Mouse (Mus musculus): ENCODE results near the gene Naa11. TPM values are rescaled to one million over a fixed set of nuclear protein-coding genes. Genes with fewer than 3 reads are reported as not detected.

Gene Naa11
- polyA plus RNA-seq, 2 experiments, result not detected

DNA sequence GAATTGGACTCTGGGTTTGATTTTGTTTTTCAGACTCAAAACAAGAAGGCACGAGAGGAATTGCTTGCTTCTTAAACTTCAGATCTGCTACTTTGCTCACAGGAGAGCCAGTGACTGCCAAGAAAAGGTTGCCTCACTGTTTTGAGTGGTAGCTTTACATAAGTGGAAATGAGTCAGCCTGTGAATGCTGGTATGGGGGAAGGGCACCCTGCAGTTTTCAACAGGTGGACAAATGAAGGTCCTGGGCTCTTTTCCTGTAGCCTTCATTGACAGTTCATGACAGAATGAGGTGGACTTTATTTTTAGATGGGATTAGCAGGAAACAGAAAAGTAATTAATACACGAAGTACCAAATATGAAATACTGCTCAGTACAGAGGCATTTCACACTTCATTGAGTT, 29.6 kb downstream of the Naa11 start:
- H3K4me3 ChIP-seq (replicated peaks; ENCODE audit: low read length), result no peak overlapping the region
- ATAC-seq (ENCODE audit: low FRiP score, low read depth), result no peak
- H3K27ac ChIP-seq (replicated peaks; ENCODE audit: low read depth, low read length), result no peak overlapping the region
- no peak overlapping the region for H3K9ac ChIP-seq (ENCODE audit: low read depth, low read length, severe bottlenecking)
- H3K4me2 ChIP-seq (replicated peaks; ENCODE audit: low read depth, low read length, severe bottlenecking), result no peak overlapping the region
- H3K4me1 ChIP-seq (ENCODE audit: control insufficient read depth, insufficient read depth, low read length), result no peaks in the 10 kb centered on the region
- WGBS, result 54% methylated on average over 2 of the region's 2 CpGs
- no peaks in the 10 kb centered on the region for H3K27me3 ChIP-seq (ENCODE audit: control insufficient read depth, insufficient read depth, low read length)
- DNase-seq (ENCODE audit: low spot score), result no peak
- no peaks in the 10 kb centered on the region for H3K9me3 ChIP-seq (ENCODE audit: control insufficient read depth, low read length)
- no peaks in the 10 kb centered on the region for H3K36me3 ChIP-seq (ENCODE audit: control insufficient read depth, insufficient read depth, low read length)
- no peak for TF ChIP-seq POLR2A (IDR thresholded peaks at IDR 0.05; ENCODE audit: borderline replicate concordance, extremely low read depth, insufficient read depth, insufficient read length)

DNA sequence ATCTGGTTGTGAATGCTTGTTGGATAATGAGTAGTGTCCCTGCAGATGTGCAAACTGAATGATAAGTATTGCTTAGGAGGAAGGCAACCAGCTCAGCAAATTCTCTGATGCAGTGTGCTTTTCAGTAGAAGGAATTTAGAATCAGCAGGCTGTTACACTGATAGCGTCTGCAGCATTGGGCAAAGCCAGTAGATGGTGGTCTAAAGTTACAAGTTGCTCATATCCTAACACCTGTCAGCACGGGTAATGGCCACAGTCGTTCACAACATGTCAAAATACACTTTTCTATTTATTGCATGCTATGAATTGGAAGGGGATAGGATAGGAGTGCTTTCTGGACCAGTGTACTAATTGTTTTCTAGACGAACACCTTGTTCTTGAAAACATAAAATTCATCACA, 33.1 kb downstream of the Naa11 start:
- no peaks in the 10 kb centered on the region for H3K9me3 ChIP-seq (ENCODE audit: control insufficient read depth, low read length)
- 52% methylated on average over 4 of the region's 4 CpGs for WGBS
- ATAC-seq (ENCODE audit: low FRiP score, low read depth), result no peak
- H3K27me3 ChIP-seq (ENCODE audit: control insufficient read depth, insufficient read depth, low read length), result no peaks in the 10 kb centered on the region
- DNase-seq (ENCODE audit: low spot score), result peak; percentile 21
- no peaks in the 10 kb centered on the region for H3K36me3 ChIP-seq (ENCODE audit: control insufficient read depth, insufficient read depth, low read length)
- no peak overlapping the region for H3K27ac ChIP-seq (replicated peaks; ENCODE audit: low read depth, low read length)
- no peak overlapping the region for H3K4me2 ChIP-seq (replicated peaks; ENCODE audit: low read depth, low read length, severe bottlenecking)
- no peak overlapping the region for H3K4me3 ChIP-seq (replicated peaks; ENCODE audit: low read length)
- no peak for TF ChIP-seq POLR2A (IDR thresholded peaks at IDR 0.05; ENCODE audit: borderline replicate concordance, extremely low read depth, insufficient read depth, insufficient read length)
- H3K4me1 ChIP-seq (ENCODE audit: control insufficient read depth, insufficient read depth, low read length), result no peaks in the 10 kb centered on the region
- H3K9ac ChIP-seq (ENCODE audit: low read depth, low read length, severe bottlenecking), result no peak overlapping the region

DNA sequence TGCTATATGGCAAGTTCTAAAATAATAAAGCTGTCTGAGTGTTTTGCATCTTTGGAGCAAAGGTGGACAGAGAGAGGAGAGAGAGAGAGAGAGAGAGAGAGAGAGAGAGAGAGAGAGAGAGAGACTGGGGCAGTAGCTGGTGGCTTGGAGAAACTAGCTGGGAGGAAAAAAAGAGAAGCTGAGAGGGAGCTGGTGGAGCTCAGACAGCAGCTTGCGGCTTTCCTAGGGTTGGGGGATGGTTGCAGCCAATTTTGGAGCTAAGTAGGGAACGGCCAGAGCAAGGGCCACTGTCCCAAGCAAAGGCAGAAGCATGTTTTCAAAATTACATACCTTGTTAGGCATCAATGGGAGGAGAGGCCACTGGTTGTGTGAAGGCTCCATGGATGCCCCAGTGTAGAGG, 36.0 kb downstream of the Naa11 start:
- no peaks in the 10 kb centered on the region for H3K27me3 ChIP-seq (ENCODE audit: control insufficient read depth, insufficient read depth, low read length)
- no peak for DNase-seq (ENCODE audit: low spot score)
- no peak for TF ChIP-seq POLR2A (IDR thresholded peaks at IDR 0.05; ENCODE audit: borderline replicate concordance, extremely low read depth, insufficient read depth, insufficient read length)
- H3K36me3 ChIP-seq (ENCODE audit: control insufficient read depth, insufficient read depth, low read length), result no peaks in the 10 kb centered on the region
- ATAC-seq (ENCODE audit: low FRiP score, low read depth), result no peak
- H3K4me1 ChIP-seq (ENCODE audit: control insufficient read depth, insufficient read depth, low read length), result no peaks in the 10 kb centered on the region
- 65% methylated on average over 2 of the region's 2 CpGs for WGBS
- no peak overlapping the region for H3K4me3 ChIP-seq (replicated peaks; ENCODE audit: low read length)
- H3K27ac ChIP-seq (replicated peaks; ENCODE audit: low read depth, low read length), result no peak overlapping the region
- no peak overlapping the region for H3K9ac ChIP-seq (ENCODE audit: low read depth, low read length, severe bottlenecking)
- no peaks in the 10 kb centered on the region for H3K9me3 ChIP-seq (ENCODE audit: control insufficient read depth, low read length)
- no peak overlapping the region for H3K4me2 ChIP-seq (replicated peaks; ENCODE audit: low read depth, low read length, severe bottlenecking)

DNA sequence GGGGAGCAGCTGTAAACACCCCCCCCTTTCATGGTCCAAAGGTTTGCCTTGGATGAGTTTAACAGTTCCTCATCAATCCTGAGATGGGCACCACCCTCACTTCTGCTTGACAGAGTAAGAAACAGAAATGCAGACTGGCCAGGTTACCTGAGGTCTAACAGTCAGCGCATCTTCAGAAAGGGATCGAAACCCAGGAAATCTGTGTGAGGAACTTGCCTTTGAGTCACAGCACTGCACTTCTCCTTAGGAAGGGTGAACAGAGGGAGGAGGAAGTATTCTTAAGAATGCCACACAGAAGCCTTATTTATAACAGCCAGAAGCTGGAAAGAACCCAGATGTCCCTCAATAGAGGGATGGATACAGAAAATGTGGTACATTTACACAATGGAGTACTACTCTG, 37.0 kb downstream of the Naa11 start:
- ATAC-seq (ENCODE audit: low FRiP score, low read depth) (no peak), DNase-seq (ENCODE audit: low spot score) (no peak)
- H3K9ac ChIP-seq (ENCODE audit: low read depth, low read length, severe bottlenecking), result no peak overlapping the region
- no peaks in the 10 kb centered on the region for H3K36me3 ChIP-seq (ENCODE audit: control insufficient read depth, insufficient read depth, low read length)
- H3K4me3 ChIP-seq (replicated peaks; ENCODE audit: low read length), result no peak overlapping the region
- no peak overlapping the region for H3K4me2 ChIP-seq (replicated peaks; ENCODE audit: low read depth, low read length, severe bottlenecking)
- no peak overlapping the region for H3K27ac ChIP-seq (replicated peaks; ENCODE audit: low read depth, low read length)
- no peaks in the 10 kb centered on the region for H3K9me3 ChIP-seq (ENCODE audit: control insufficient read depth, low read length)
- no peak for TF ChIP-seq POLR2A (IDR thresholded peaks at IDR 0.05; ENCODE audit: borderline replicate concordance, extremely low read depth, insufficient read depth, insufficient read length)
- 95% methylated on average over 2 of the region's 2 CpGs for WGBS
- H3K27me3 ChIP-seq (ENCODE audit: control insufficient read depth, insufficient read depth, low read length), result no peaks in the 10 kb centered on the region
- H3K4me1 ChIP-seq (ENCODE audit: control insufficient read depth, insufficient read depth, low read length), result no peaks in the 10 kb centered on the region

DNA sequence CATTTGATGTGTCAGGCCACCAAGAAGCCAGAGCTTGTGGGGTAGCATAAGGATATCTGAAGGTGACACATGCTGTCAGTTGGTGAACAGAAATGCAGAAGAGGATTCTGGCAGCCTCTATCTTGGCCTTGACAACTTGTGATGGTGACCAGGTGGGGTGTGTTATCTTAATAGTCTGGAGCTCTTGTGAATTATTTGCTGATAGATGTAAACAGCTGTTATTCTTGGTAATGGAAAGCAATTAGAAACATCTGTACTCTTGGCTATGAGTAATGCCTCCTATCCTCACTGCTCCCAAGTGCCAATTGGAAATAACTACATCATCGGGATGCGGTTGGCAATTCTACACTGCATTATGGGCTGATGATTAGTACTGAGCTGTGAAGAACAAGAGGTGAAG, 43.4 kb downstream of the Naa11 start:
- H3K27me3 ChIP-seq (ENCODE audit: control insufficient read depth, insufficient read depth, low read length), result no peaks in the 10 kb centered on the region
- no peak overlapping the region for H3K4me3 ChIP-seq (replicated peaks; ENCODE audit: low read length)
- peak; percentile 47 for DNase-seq (ENCODE audit: low spot score)
- WGBS, result 36% methylated on average over 2 of the region's 2 CpGs
- no peak for TF ChIP-seq POLR2A (IDR thresholded peaks at IDR 0.05; ENCODE audit: borderline replicate concordance, extremely low read depth, insufficient read depth, insufficient read length)
- H3K9me3 ChIP-seq (ENCODE audit: control insufficient read depth, low read length), result no peaks in the 10 kb centered on the region
- no peaks in the 10 kb centered on the region; the same call in 1 of the 2 replicates for H3K4me1 ChIP-seq (ENCODE audit: control insufficient read depth, insufficient read depth, low read length)
- no peak overlapping the region for H3K4me2 ChIP-seq (replicated peaks; ENCODE audit: low read depth, low read length, severe bottlenecking)
- H3K27ac ChIP-seq (replicated peaks; ENCODE audit: low read depth, low read length), result no peak overlapping the region
- ATAC-seq (ENCODE audit: low FRiP score, low read depth), result 0 out of 2 replicates have a peak, but pooled peaks have one; percentile 47
- no peaks in the 10 kb centered on the region for H3K36me3 ChIP-seq (ENCODE audit: control insufficient read depth, insufficient read depth, low read length)
- H3K9ac ChIP-seq (ENCODE audit: low read depth, low read length, severe bottlenecking), result no peak overlapping the region

DNA sequence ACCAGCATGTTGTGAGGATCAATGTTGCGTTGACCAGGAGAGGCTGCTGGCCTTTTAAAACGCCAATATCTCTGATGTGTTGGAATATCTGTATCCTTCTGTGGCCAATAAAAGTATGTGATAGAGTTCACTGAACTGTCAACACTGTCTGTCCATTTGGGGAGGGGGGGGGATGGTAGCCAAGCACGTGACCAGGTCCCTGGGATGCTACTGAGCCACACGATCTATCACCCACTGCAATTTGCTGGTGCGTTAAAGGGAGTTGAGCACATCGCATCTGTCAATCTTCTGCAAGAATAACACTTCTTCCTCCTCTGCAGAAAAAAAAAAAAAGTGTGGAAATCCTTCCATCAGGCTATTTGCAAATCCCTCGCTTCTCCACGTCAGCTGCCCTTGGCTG, 43.9 kb downstream of the Naa11 start:
- H3K4me1 ChIP-seq (ENCODE audit: control insufficient read depth, insufficient read depth, low read length), result no peaks in the 10 kb centered on the region; the same call in 1 of the 2 replicates
- no peak for ATAC-seq (ENCODE audit: low FRiP score, low read depth)

More for the DNA sequence above, 43.9 kb downstream of the Naa11 start:
- Histone ChIP-seq H3K36me3 (ENCODE audit: control insufficient read depth, insufficient read depth, low read length) (no peaks in the 10 kb centered on the region), H3K4me3 (replicated peaks; ENCODE audit: low read length) (no peak overlapping the region), H3K27ac (replicated peaks; ENCODE audit: low read depth, low read length) (no peak overlapping the region), H3K9ac (ENCODE audit: low read depth, low read length, severe bottlenecking) (no peak overlapping the region), H3K4me2 (replicated peaks; ENCODE audit: low read depth, low read length, severe bottlenecking) (no peak overlapping the region), H3K9me3 (ENCODE audit: control insufficient read depth, low read length) (no peaks in the 10 kb centered on the region), H3K27me3 (ENCODE audit: control insufficient read depth, insufficient read depth, low read length) (no peaks in the 10 kb centered on the region)
- no peak for DNase-seq (ENCODE audit: low spot score)
- TF ChIP-seq POLR2A (IDR thresholded peaks at IDR 0.05; ENCODE audit: borderline replicate concordance, extremely low read depth, insufficient read depth, insufficient read length), result no peak
- 56% methylated on average over 8 of the region's 8 CpGs for WGBS

All from limb, embryonic 14.5 days (tissue).